Mouse (Mus musculus): ENCODE results near the gene AW549877.

AW549877 gene

GRCm38 (mm10) chr15:3995448-3996266 lies at the start of gene AW549877:
TSS of gene AW549877 (minus strand) at chr15:3995744.
- DNase-seq (ENCODE audit: low spot score in 2 of 2) = peak; percentile 99 to 100

GRCm38 (mm10) chr15:4043032-4043471 lies 47.5 kb upstream of the AW549877 start:
- peak in 1 of 2 experiments; percentile 16 for DNase-seq (ENCODE audit: low spot score in 2 of 2)

GRCm38 (mm10) chr15:4042423-4042822 lies 46.9 kb upstream of the AW549877 start:
- no peak for DNase-seq (ENCODE audit: low spot score in 2 of 2)

- DNase-seq (ENCODE audit: low spot score in 2 of 2) = peak in 1 of 2 experiments; percentile 15
Observed at GRCm38 (mm10) chr15:4033168-4034004, 37.8 kb upstream of the AW549877 start.

GRCm38 (mm10) chr15:4028960-4029359 lies 33.4 kb upstream of the AW549877 start:
- no peak for DNase-seq (ENCODE audit: low spot score in 2 of 2)

GRCm38 (mm10) chr15:4028411-4028700 lies 32.8 kb upstream of the AW549877 start:
- no peak for DNase-seq (ENCODE audit: low spot score in 2 of 2)

- DNase-seq (ENCODE audit: low spot score in 2 of 2) = no peak
Observed at GRCm38 (mm10) chr15:4027671-4028410, 32.3 kb upstream of the AW549877 start.

GRCm38 (mm10) chr15:4026831-4027584 lies 31.5 kb upstream of the AW549877 start:
- DNase-seq (ENCODE audit: low spot score in 2 of 2) = peak; percentile 91 to 93

GRCm38 (mm10) chr15:4026231-4026773 lies 30.8 kb upstream of the AW549877 start, which contains the start of gene Oxct1:
TSS of gene Oxct1 (plus strand) at chr15:4026383.
- peak; percentile 92 for DNase-seq (ENCODE audit: low spot score in 2 of 2)

- peak; percentile 58 to 63 for DNase-seq (ENCODE audit: low spot score in 2 of 2)
Observed at GRCm38 (mm10) chr15:4025508-4025904, 30.0 kb upstream of the AW549877 start.

GRCm38 (mm10) chr15:4024726-4025507 lies 29.4 kb upstream of the AW549877 start:
- peak; percentile 20 to 24 for DNase-seq (ENCODE audit: low spot score in 2 of 2)

GRCm38 (mm10) chr15:4023747-4024146 lies 28.2 kb upstream of the AW549877 start:
- DNase-seq (ENCODE audit: low spot score in 2 of 2) = no peak

- DNase-seq (ENCODE audit: low spot score in 2 of 2) = peak in 1 of 2 experiments; percentile 14
Observed at GRCm38 (mm10) chr15:4020711-4021110, 25.2 kb upstream of the AW549877 start.

- no peak for DNase-seq (ENCODE audit: low spot score in 2 of 2)
Observed at GRCm38 (mm10) chr15:4013873-4014272, 18.3 kb upstream of the AW549877 start.

GRCm38 (mm10) chr15:4000536-4000935 lies 5.0 kb upstream of the AW549877 start:
- DNase-seq (ENCODE audit: low spot score in 2 of 2) = no peak

- no peak for DNase-seq (ENCODE audit: low spot score in 2 of 2)
Observed at GRCm38 (mm10) chr15:3999144-3999543, 3.6 kb upstream of the AW549877 start.

- DNase-seq (ENCODE audit: low spot score in 2 of 2) = no peak
Observed at GRCm38 (mm10) chr15:3996267-3997010, 895 bp upstream of the AW549877 start.

GRCm38 (mm10) chr15:3994852-3995447 lies 594 bp downstream of the AW549877 start:
- no peak for DNase-seq (ENCODE audit: low spot score in 2 of 2)

GRCm38 (mm10) chr15:3987981-3988380 lies 7.6 kb downstream of the AW549877 start:
- no peak for DNase-seq (ENCODE audit: low spot score in 2 of 2)
